Mouse (Mus musculus) olfactory bulb, adult 2 months (tissue): ENCODE measurements around the gene Pnliprp2.

Experiments
- CTCF ChIP-seq: fragments of 200-500 bp; IDR thresholded peaks from 2 replicates; pipeline ENCODE4 v1.5.1; 2012; ENCODE audit warnings: low read depth, mild to moderate bottlenecking, low read length, moderate library complexity; ENCODE audit not compliant: insufficient read depth
- POLR2A ChIP-seq: fragments of 200-500 bp; IDR thresholded peaks from 2 replicates; pipeline ENCODE4 v1.6.1; 2012; ENCODE audit warnings: mild to moderate bottlenecking, low read depth, low read length, moderate library complexity; ENCODE audit not compliant: insufficient read depth

DNA sequence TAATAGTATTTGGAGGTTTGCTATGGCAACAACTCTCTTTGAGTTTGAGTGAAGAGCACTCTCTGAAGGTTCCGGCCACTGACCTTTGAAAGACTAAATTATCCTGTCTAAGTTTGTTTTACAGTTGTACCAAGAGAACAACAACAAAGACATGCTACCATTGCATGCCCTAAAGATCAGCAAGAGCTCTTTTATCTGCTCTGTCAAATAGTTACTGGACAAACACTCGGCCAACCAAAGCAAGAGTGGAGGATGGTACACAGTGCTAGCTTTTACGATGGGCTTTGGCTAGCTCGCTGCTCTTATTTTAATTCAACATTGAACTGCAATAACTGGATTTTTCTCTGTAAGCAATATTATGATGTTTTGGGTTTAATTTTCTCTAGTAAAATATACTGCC is 41.6 kb upstream of the Pnliprp2 start:
- TF ChIP-seq CTCF (no peak), POLR2A (no peak)
